Mouse (Mus musculus) midbrain, embryonic 15.5 days (tissue): Measurements from ENCODE around the gene Slc12a4. TPM values are rescaled to one million over a fixed set of nuclear protein-coding genes. Genes with fewer than 3 reads are reported as not detected.
"Not testable (repeated sequence)": the region's sequence is repeated elsewhere in the genome, so short reads cannot be mapped to it uniquely, and the experiment has no call there.

Experiments used
- ATAC-seq: fragments of 200-750 bp; cut with Nextera tagmentation; replicated peaks from 2 replicates; pipeline ENCODE4 v1.8.0; 2017; ENCODE audit warnings: moderate TSS enrichment
- H3K27ac ChIP-seq: fragments of 300-500 bp; sonication (generic); 2 replicates; pipeline ENCODE4 v1.5.1; 2015; ENCODE audit warnings: mild to moderate bottlenecking, inconsistent platforms
- H3K27me3 ChIP-seq: fragments of 300-500 bp; sonication (generic); replicated peaks from 2 replicates; pipeline ENCODE4 v1.6.1; 2015; ENCODE audit warnings: inconsistent platforms
- H3K36me3 ChIP-seq: fragments of 300-500 bp; sonication (generic); replicated peaks from 2 replicates; pipeline ENCODE4 v1.6.1; 2015; ENCODE audit warnings: inconsistent platforms
- H3K4me1 ChIP-seq: fragments of 300-500 bp; sonication (generic); 2 replicates; pipeline ENCODE4 v1.6.1; 2015; ENCODE audit warnings: inconsistent platforms
- H3K4me2 ChIP-seq: fragments of 300-500 bp; sonication (generic); 2 replicates; pipeline ENCODE4 v1.6.1; 2015; ENCODE audit warnings: inconsistent platforms, mild to moderate bottlenecking, moderate library complexity
- H3K4me3 ChIP-seq: fragments of 300-500 bp; sonication (generic); 2 replicates; pipeline ENCODE4 v1.5.1; 2015; ENCODE audit warnings: mild to moderate bottlenecking, inconsistent platforms
- H3K9ac ChIP-seq: fragments of 300-500 bp; sonication (generic); 2 replicates; pipeline ENCODE4 v1.6.1; 2015; ENCODE audit warnings: mild to moderate bottlenecking, inconsistent platforms
- H3K9me3 ChIP-seq: fragments of 300-500 bp; sonication (generic); 2 replicates; pipeline ENCODE4 v1.6.1; 2016; ENCODE audit warnings: inconsistent platforms
- WGBS: fragments of 180-500 bp; shearing (Covaris S2); methylation state at CpG from one replicate; pipeline ENCODE4 v1.1.7; 2015; ENCODE audit warnings: mixed read lengths; 5-methylcytosine and 5-hydroxymethylcytosine counted together
- polyA plus RNA-seq: library from polyadenylated mRNA; unstranded; fragments of >200 nt; fragmentation: Nextera tagmentation; extraction: Ambion mirVana; gene quantifications from 2 replicates; pipeline ENCODE4 v1.2.1, GENCODE M21; 2015

The Slc12a4 gene
- polyA plus RNA-seq, 1 experiment from 2014 or later: 7.5 TPM

- Histone ChIP-seq H3K9ac (no peak overlapping the region), H3K27me3 (no peaks in the 10 kb centered on the region), H3K4me1 (no peaks in the 10 kb centered on the region), H3K9me3 (no peaks in the 10 kb centered on the region), H3K36me3 (no peaks in the 10 kb centered on the region), H3K4me3 (no peak overlapping the region), H3K4me2 (no peak overlapping the region), H3K27ac (no peak overlapping the region)
- no peak for ATAC-seq
- 66% methylated on average over 4 of the region's 4 CpGs for WGBS
These were observed 27.3 kb upstream of the Slc12a4 start for GRCm38 (mm10) chr8:105993226-105993625.

- Histone ChIP-seq H3K27ac (no peak overlapping the region), H3K4me3 (no peak overlapping the region), H3K9ac (no peak overlapping the region), H3K4me1 (no peaks in the 10 kb centered on the region), H3K27me3 (no peaks in the 10 kb centered on the region), H3K36me3 (no peaks in the 10 kb centered on the region), H3K4me2 (no peak overlapping the region), H3K9me3 (no peaks in the 10 kb centered on the region)
- no peak for ATAC-seq
- 55% methylated on average over 5 of the region's 5 CpGs for WGBS
These were observed 26.6 kb upstream of the Slc12a4 start for GRCm38 (mm10) chr8:105992499-105992898.

DNA sequence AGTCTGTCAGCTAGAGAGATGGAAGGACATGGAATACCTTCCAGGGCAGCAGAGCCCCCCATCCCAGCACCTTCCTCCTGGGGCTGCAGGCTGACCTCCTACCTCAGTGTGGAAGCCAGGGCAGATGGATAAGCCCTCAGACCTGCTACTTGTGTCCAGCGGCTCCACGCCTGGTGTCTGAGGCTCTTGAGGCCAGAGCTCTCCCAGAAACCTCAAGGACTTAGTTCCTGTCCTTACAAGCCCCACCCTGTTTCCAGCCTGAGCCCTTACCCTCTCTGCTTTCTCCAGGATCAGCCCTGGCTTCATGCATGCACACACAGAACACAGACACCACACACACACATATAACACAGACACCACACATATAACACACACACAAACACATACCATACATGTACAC, 25.6 kb upstream of the Slc12a4 start:
- no peak overlapping the region for H3K9ac ChIP-seq
- no peaks in the 10 kb centered on the region for H3K36me3 ChIP-seq
- no peak overlapping the region for H3K4me2 ChIP-seq
- no peak overlapping the region for H3K27ac ChIP-seq
- no peaks in the 10 kb centered on the region for H3K9me3 ChIP-seq
- no peak for ATAC-seq
- H3K27me3 ChIP-seq: no peaks in the 10 kb centered on the region
- 83% methylated on average over 2 of the region's 2 CpGs for WGBS
- no peaks in the 10 kb centered on the region for H3K4me1 ChIP-seq
- H3K4me3 ChIP-seq: no peak overlapping the region

DNA sequence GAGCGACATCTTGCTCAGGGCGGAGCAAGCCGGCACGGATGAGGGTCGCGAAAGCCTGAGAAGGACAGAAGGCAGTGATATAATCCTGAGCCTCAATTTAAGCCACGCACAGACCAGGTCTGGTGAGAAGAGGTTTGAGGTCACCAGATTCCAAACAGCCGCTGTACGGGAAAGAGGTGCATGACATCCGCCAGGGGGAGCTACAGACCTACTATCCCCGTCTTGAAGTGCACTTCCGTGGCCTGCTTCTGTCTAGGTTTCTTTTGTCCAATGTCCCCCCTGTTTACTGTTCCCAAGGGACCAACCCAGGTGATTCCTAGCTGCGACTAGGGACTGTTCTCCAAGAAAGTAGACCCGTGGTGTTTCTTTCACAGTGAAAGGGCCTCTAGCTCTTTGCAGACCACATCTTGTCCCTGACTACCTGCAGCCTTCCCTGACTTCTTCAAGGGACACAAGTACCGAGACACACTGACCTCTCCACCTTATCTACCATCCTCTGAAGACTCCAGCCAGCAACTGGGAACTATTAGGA, 25.0 kb upstream of the Slc12a4 start, which contains the start of gene Dus2:
Dus2 (plus strand) TSS at position 482 of the 532 bp plus-strand sequence.
- Histone ChIP-seq H3K4me3 (no peak within 1 kb of the TSS), H3K4me1 (no peaks in the 10 kb centered on the region), H3K4me2 (no peak within 1 kb of the TSS), H3K27ac (no peak within 1 kb of the TSS), H3K27me3 (no peaks in the 10 kb centered on the region), H3K9ac (no peak within 1 kb of the TSS), H3K9me3 (no peaks in the 10 kb centered on the region), H3K36me3 (no peaks in the 10 kb centered on the region)
- ATAC-seq: no peak
- 13% methylated on average over 15 of the region's 15 CpGs for WGBS

DNA sequence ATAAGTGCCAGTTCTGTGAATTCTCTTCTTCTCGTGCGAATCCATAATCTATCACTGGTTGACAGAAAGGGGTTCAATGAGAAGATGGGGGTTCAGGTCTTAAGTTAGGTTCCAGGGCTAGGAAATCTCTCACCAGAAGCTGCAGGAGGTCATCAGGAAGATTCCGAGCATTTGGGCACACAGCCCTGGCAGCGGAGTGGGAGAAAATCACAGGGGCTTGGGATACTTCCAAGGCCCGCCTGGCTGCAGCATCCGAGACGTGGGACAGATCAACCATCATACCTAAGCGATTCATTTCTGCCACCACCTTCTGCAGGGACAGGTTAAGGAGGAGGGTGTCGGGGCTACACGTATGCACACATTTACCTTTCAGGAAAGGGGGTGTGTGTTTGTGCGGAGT, 22.6 kb upstream of the Slc12a4 start:
- no peak overlapping the region for H3K4me3 ChIP-seq
- H3K36me3 ChIP-seq: no peaks in the 10 kb centered on the region
- H3K27me3 ChIP-seq: no peaks in the 10 kb centered on the region
- no peaks in the 10 kb centered on the region for H3K9me3 ChIP-seq
- H3K9ac ChIP-seq: no peak overlapping the region
- H3K4me1 ChIP-seq: no peaks in the 10 kb centered on the region
- no peak for ATAC-seq
- WGBS: 89% methylated on average over 11 of the region's 11 CpGs
- H3K4me2 ChIP-seq: no peak overlapping the region
- no peak overlapping the region for H3K27ac ChIP-seq

- ATAC-seq, H3K4me1 ChIP-seq, H3K9me3 ChIP-seq, H3K36me3 ChIP-seq, H3K4me2 ChIP-seq, H3K27ac ChIP-seq, H3K9ac ChIP-seq, H3K27me3 ChIP-seq, H3K4me3 ChIP-seq: not testable (repeated sequence)
- 83% methylated on average over 11 of the region's 11 CpGs for WGBS
These were observed 17.5 kb upstream of the Slc12a4 start for GRCm38 (mm10) chr8:105983406-105983805.

- ATAC-seq: no peak
- Histone ChIP-seq H3K4me1 (no peaks in the 10 kb centered on the region), H3K9me3 (no peaks in the 10 kb centered on the region), H3K4me2 (no peak overlapping the region), H3K4me3 (no peak overlapping the region), H3K27me3 (no peaks in the 10 kb centered on the region), H3K9ac (no peak overlapping the region), H3K36me3 (no peaks in the 10 kb centered on the region), H3K27ac (no peak overlapping the region)
- 90% methylated on average over 1 of the region's 1 CpGs for WGBS
These were observed 15.2 kb upstream of the Slc12a4 start for GRCm38 (mm10) chr8:105981146-105981545.

- no peak within 1 kb of the TSS for H3K4me2 ChIP-seq
- no peak within 1 kb of the TSS for H3K9ac ChIP-seq
- no peak for ATAC-seq
- H3K27ac ChIP-seq: no peak within 1 kb of the TSS
- 93% methylated on average over 15 of the region's 15 CpGs for WGBS
- no peaks in the 10 kb centered on the region for H3K9me3 ChIP-seq
- H3K27me3 ChIP-seq: no peaks in the 10 kb centered on the region
- no peaks in the 10 kb centered on the region for H3K4me1 ChIP-seq
- H3K36me3 ChIP-seq: no peaks in the 10 kb centered on the region
- no peak within 1 kb of the TSS for H3K4me3 ChIP-seq
These were observed 13.4 kb upstream of the Slc12a4 start, which contains the start of gene Dpep3 for GRCm38 (mm10) chr8:105979325-105979724. TSS of gene Dpep3 (minus strand) at chr8:105979429.

DNA sequence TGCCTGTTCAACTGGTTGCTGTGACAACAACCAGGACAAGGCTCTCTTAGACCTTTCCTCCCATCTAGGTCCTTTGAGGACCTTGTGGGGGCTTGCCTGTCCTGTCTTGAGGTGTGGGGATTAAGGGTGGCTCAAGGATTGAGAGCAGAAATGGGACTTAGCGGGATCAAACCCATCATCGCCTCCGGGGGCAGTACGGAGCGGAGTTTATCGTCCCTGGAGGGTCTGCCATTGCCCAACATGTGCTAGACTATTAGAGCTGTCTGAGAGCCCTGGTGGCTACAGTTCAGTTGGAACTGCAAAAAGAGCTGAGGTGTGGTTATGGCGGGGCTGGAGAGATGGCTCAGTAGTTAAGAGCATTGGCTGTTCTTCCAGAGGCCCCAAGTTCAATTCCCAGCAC, 9.5 kb upstream of the Slc12a4 start:
- 56% methylated on average over 7 of the region's 7 CpGs for WGBS
- H3K27ac ChIP-seq: no peak overlapping the region
- no peaks in the 10 kb centered on the region for H3K4me1 ChIP-seq
- H3K36me3 ChIP-seq: no peaks in the 10 kb centered on the region
- no peak overlapping the region for H3K9ac ChIP-seq
- H3K4me2 ChIP-seq: no peak overlapping the region
- ATAC-seq: no peak
- no peaks in the 10 kb centered on the region for H3K9me3 ChIP-seq
- H3K27me3 ChIP-seq: no peaks in the 10 kb centered on the region
- H3K4me3 ChIP-seq: no peak overlapping the region

GRCm38 (mm10) chr8:105971019-105971720, 5.3 kb upstream of the Slc12a4 start:
- Histone ChIP-seq H3K4me2 (no peak overlapping the region), H3K27me3 (0 out of 2 replicates have a peak, but pooled peaks cover 13% of the 10 kb centered on the region), H3K9me3 (no peaks in the 10 kb centered on the region), H3K4me3 (no peak overlapping the region), H3K27ac (no peak overlapping the region), H3K9ac (no peak overlapping the region), H3K4me1 (no peaks in the 10 kb centered on the region), H3K36me3 (no peaks in the 10 kb centered on the region)
- 78% methylated on average over 8 of the region's 8 CpGs for WGBS
- ATAC-seq: no peak

GRCm38 (mm10) chr8:105969367-105969766, 3.5 kb upstream of the Slc12a4 start:
- H3K9me3 ChIP-seq: no peaks in the 10 kb centered on the region
- no peak for ATAC-seq
- WGBS: 67% methylated on average over 1 of the region's 1 CpGs
- H3K27me3 ChIP-seq: peaks cover 29% of the 10 kb centered on the region
- peaks cover 7% of the 10 kb centered on the region for H3K4me1 ChIP-seq
- H3K4me2 ChIP-seq: no peak overlapping the region
- no peak overlapping the region for H3K27ac ChIP-seq
- no peak overlapping the region for H3K4me3 ChIP-seq
- H3K9ac ChIP-seq: no peak overlapping the region
- H3K36me3 ChIP-seq: no peaks in the 10 kb centered on the region

GRCm38 (mm10) chr8:105966692-105967311, 905 bp upstream of the Slc12a4 start:
- WGBS: 10% methylated on average over 19 of the region's 19 CpGs
- no peaks in the 10 kb centered on the region for H3K9me3 ChIP-seq
- H3K27ac ChIP-seq: no peak overlapping the region
- peak overlapping the region; percentile 53; the same call in 1 of the 2 replicates for H3K4me2 ChIP-seq
- H3K4me3 ChIP-seq: no peak overlapping the region
- no peak for ATAC-seq
- no peak overlapping the region for H3K9ac ChIP-seq
- peaks cover 7% of the 10 kb centered on the region for H3K4me1 ChIP-seq
- peaks cover 30% of the 10 kb centered on the region for H3K27me3 ChIP-seq
- no peaks in the 10 kb centered on the region for H3K36me3 ChIP-seq
